Mouse (Mus musculus): ENCODE data around the gene Eef1akmt3. TPM values are rescaled to one million over a fixed set of nuclear protein-coding genes. Genes with fewer than 3 reads are reported as not detected.
A peak's percentile ranks its signal among the peaks of the same experiment; 100 is the strongest.

Gene Eef1akmt3
- polyA plus RNA-seq, 2 experiments, result 0.04 to 0.09 TPM

GRCm38 (mm10) chr10:126988513-126989165, 52.7 kb downstream of the Eef1akmt3 start:
- TF ChIP-seq EP300 (IDR thresholded peaks at IDR 0.05; ENCODE audit: low read depth), result no peak
- no peak for TF ChIP-seq CTCF (IDR thresholded peaks at IDR 0.05; ENCODE audit: low read depth)
- ATAC-seq (ENCODE audit: insufficient read depth) (no peak), DNase-seq (ENCODE audit: low read depth in 3 of 3, low spot score in 3 of 3) (no peak)
- Histone ChIP-seq H3K27me3 (ENCODE audit: control insufficient read depth, insufficient read depth, low read length) (no peaks in the 10 kb centered on the region), H3K27ac (no peak overlapping the region), H3K9me3 (ENCODE audit: control insufficient read depth, low read length) (no peaks in the 10 kb centered on the region), H3K4me1 (replicated peaks; ENCODE audit: control insufficient read depth in 2 of 2, insufficient read depth in 2 of 2, low read length in 1 of 2) (peaks cover 0 to 15% of the 10 kb centered on the region in 2 experiments; a peak in 3 of 4 replicates), H3K4me2 (ENCODE audit: low read depth) (no peak overlapping the region), H3K4me3 (ENCODE audit: insufficient read depth in 1 of 2, low read depth in 2 of 2, low read length in 2 of 2) (no peak overlapping the region), H3K36me3 (replicated peaks; ENCODE audit: control insufficient read depth, insufficient read depth, low read depth) (peaks cover 14% of the 10 kb centered on the region), H3K9ac (replicated peaks) (no peak overlapping the region)
- 21% methylated on average over 5 of the region's 5 CpGs for WGBS (ENCODE audit: insufficient replicate concordance)

GRCm38 (mm10) chr10:126987183-126988118, 53.9 kb downstream of the Eef1akmt3 start:
- Histone ChIP-seq H3K9me3 (ENCODE audit: control insufficient read depth, low read length) (no peaks in the 10 kb centered on the region), H3K4me2 (ENCODE audit: low read depth) (no peak overlapping the region), H3K27me3 (ENCODE audit: control insufficient read depth, insufficient read depth, low read length) (no peaks in the 10 kb centered on the region), H3K9ac (replicated peaks) (no peak overlapping the region), H3K4me3 (ENCODE audit: insufficient read depth in 1 of 2, low read depth in 2 of 2, low read length in 2 of 2) (no peak overlapping the region), H3K27ac (no peak overlapping the region), H3K4me1 (replicated peaks; ENCODE audit: control insufficient read depth in 2 of 2, insufficient read depth in 2 of 2, low read length in 1 of 2) (peaks cover 0 to 19% of the 10 kb centered on the region in 2 experiments; a peak in 3 of 4 replicates), H3K36me3 (replicated peaks; ENCODE audit: control insufficient read depth, insufficient read depth, low read depth) (peaks cover 2% of the 10 kb centered on the region)
- DNase-seq (ENCODE audit: low read depth in 3 of 3, low spot score in 3 of 3), result no peak
- TF ChIP-seq EP300 (IDR thresholded peaks at IDR 0.05; ENCODE audit: low read depth) (no peak), CTCF (IDR thresholded peaks at IDR 0.05; ENCODE audit: low read depth) (no peak)
- 37% methylated on average over 8 of the region's 8 CpGs for WGBS (ENCODE audit: insufficient replicate concordance)
- no peak for ATAC-seq (ENCODE audit: insufficient read depth)

GRCm38 (mm10) chr10:126986541-126986961, 54.8 kb downstream of the Eef1akmt3 start:
- WGBS (ENCODE audit: insufficient replicate concordance), result 62% methylated on average over 4 of the region's 4 CpGs
- DNase-seq (ENCODE audit: low read depth in 3 of 3, low spot score in 3 of 3) (no peak), ATAC-seq (ENCODE audit: insufficient read depth) (peak; percentile 21; the same call in 1 of the 2 replicates)
- no peak overlapping the region for H3K4me3 ChIP-seq (ENCODE audit: insufficient read depth in 1 of 2, low read depth in 2 of 2, low read length in 2 of 2)
- peaks cover 4 to 28% of the 10 kb centered on the region in 2 experiments for H3K4me1 ChIP-seq (replicated peaks; ENCODE audit: control insufficient read depth in 2 of 2, insufficient read depth in 2 of 2, low read length in 1 of 2)
- H3K9ac ChIP-seq (replicated peaks), result no peak overlapping the region
- TF ChIP-seq EP300 (IDR thresholded peaks at IDR 0.05; ENCODE audit: low read depth) (no peak), CTCF (IDR thresholded peaks at IDR 0.05; ENCODE audit: low read depth) (no peak)
- no peak overlapping the region for H3K27ac ChIP-seq
- H3K36me3 ChIP-seq (replicated peaks; ENCODE audit: control insufficient read depth, insufficient read depth, low read depth), result no peaks in the 10 kb centered on the region
- no peaks in the 10 kb centered on the region for H3K9me3 ChIP-seq (ENCODE audit: control insufficient read depth, low read length)
- no peak overlapping the region for H3K4me2 ChIP-seq (ENCODE audit: low read depth)
- H3K27me3 ChIP-seq (ENCODE audit: control insufficient read depth, insufficient read depth, low read length), result no peaks in the 10 kb centered on the region

GRCm38 (mm10) chr10:126985579-126985978, 55.7 kb downstream of the Eef1akmt3 start:
- Histone ChIP-seq H3K9me3 (ENCODE audit: control insufficient read depth, low read length) (no peaks in the 10 kb centered on the region), H3K36me3 (replicated peaks; ENCODE audit: control insufficient read depth, insufficient read depth, low read depth) (no peaks in the 10 kb centered on the region), H3K27me3 (ENCODE audit: control insufficient read depth, insufficient read depth, low read length) (no peaks in the 10 kb centered on the region), H3K27ac (no peak overlapping the region), H3K4me3 (ENCODE audit: insufficient read depth in 1 of 2, low read depth in 2 of 2, low read length in 2 of 2) (no peak overlapping the region), H3K4me1 (replicated peaks; ENCODE audit: control insufficient read depth in 2 of 2, insufficient read depth in 2 of 2, low read length in 1 of 2) (peaks cover 7 to 30% of the 10 kb centered on the region in 2 experiments), H3K4me2 (ENCODE audit: low read depth) (no peak overlapping the region), H3K9ac (replicated peaks) (no peak overlapping the region)
- 84% methylated on average over 9 of the region's 9 CpGs for WGBS (ENCODE audit: insufficient replicate concordance)
- ATAC-seq (ENCODE audit: insufficient read depth) (no peak), DNase-seq (ENCODE audit: low read depth in 3 of 3, low spot score in 3 of 3) (no peak)
- TF ChIP-seq EP300 (IDR thresholded peaks at IDR 0.05; ENCODE audit: low read depth) (no peak), CTCF (IDR thresholded peaks at IDR 0.05; ENCODE audit: low read depth) (no peak)

GRCm38 (mm10) chr10:126985127-126985526, 56.2 kb downstream of the Eef1akmt3 start:
- DNase-seq (ENCODE audit: low read depth in 3 of 3, low spot score in 3 of 3), result no peak
- H3K4me3 ChIP-seq (ENCODE audit: insufficient read depth in 1 of 2, low read depth in 2 of 2, low read length in 2 of 2), result no peak overlapping the region
- TF ChIP-seq EP300 (IDR thresholded peaks at IDR 0.05; ENCODE audit: low read depth), result no peak
- TF ChIP-seq CTCF (IDR thresholded peaks at IDR 0.05; ENCODE audit: low read depth), result no peak
- WGBS (ENCODE audit: insufficient replicate concordance), result 75% methylated on average over 4 of the region's 4 CpGs
- peaks cover 12 to 30% of the 10 kb centered on the region in 2 experiments for H3K4me1 ChIP-seq (replicated peaks; ENCODE audit: control insufficient read depth in 2 of 2, insufficient read depth in 2 of 2, low read length in 1 of 2)
- H3K4me2 ChIP-seq (ENCODE audit: low read depth), result no peak overlapping the region
- no peaks in the 10 kb centered on the region for H3K9me3 ChIP-seq (ENCODE audit: control insufficient read depth, low read length)
- no peak overlapping the region for H3K27ac ChIP-seq
- ATAC-seq (ENCODE audit: insufficient read depth), result no peak
- no peaks in the 10 kb centered on the region for H3K27me3 ChIP-seq (ENCODE audit: control insufficient read depth, insufficient read depth, low read length)
- H3K36me3 ChIP-seq (replicated peaks; ENCODE audit: control insufficient read depth, insufficient read depth, low read depth), result no peaks in the 10 kb centered on the region
- no peak overlapping the region for H3K9ac ChIP-seq (replicated peaks)

Data from liver, embryonic 14.5 days (tissue).